Mouse (Mus musculus) midbrain, embryonic 11.5 days (tissue): ENCODE results near the gene Fank1. TPM values are rescaled to one million over a fixed set of nuclear protein-coding genes. Genes with fewer than 3 reads are reported as not detected.

Source experiments
- ATAC-seq: fragments of 200-750 bp; cut with Nextera tagmentation; 2 replicates; pipeline ENCODE4 v1.8.0; 2017; ENCODE audit warnings: moderate TSS enrichment, moderate library complexity; ENCODE audit not compliant: low FRiP score
- DNase-seq: peaks from one replicate; pipeline ENCODE4 v3.0.0; 2015; ENCODE audit warnings: low spot score; ENCODE audit errors: missing footprints
- H3K27ac ChIP-seq: fragments of 300-500 bp; sonication (generic); 2 replicates; pipeline ENCODE4 v1.5.1; 2014; ENCODE audit warnings: low read depth, low read length
- H3K27me3 ChIP-seq: fragments of 300-500 bp; sonication (generic); 2 replicates; pipeline ENCODE4 v1.6.1; 2014; ENCODE audit warnings: mild to moderate bottlenecking, low read length, moderate library complexity, mixed read lengths; ENCODE audit not compliant: control insufficient read depth, insufficient read depth
- H3K36me3 ChIP-seq: fragments of 300-500 bp; sonication (generic); 2 replicates; pipeline ENCODE4 v1.6.1; 2014; ENCODE audit warnings: mild to moderate bottlenecking, low read length, moderate library complexity, mixed read lengths; ENCODE audit not compliant: control insufficient read depth, insufficient read depth
- H3K4me1 ChIP-seq: fragments of 300-500 bp; sonication (generic); 2 replicates; pipeline ENCODE4 v1.6.1; 2014; ENCODE audit warnings: low read length; ENCODE audit not compliant: control insufficient read depth, insufficient read depth
- H3K4me2 ChIP-seq: fragments of 300-500 bp; sonication (generic); 2 replicates; pipeline ENCODE4 v1.6.1; 2014; ENCODE audit warnings: mild to moderate bottlenecking, moderate library complexity
- H3K4me3 ChIP-seq: fragments of 300-500 bp; sonication (generic); 2 replicates; pipeline ENCODE4 v1.5.1; 2014; ENCODE audit warnings: low read depth, low read length
- H3K9ac ChIP-seq: fragments of 300-500 bp; sonication (generic); 2 replicates; pipeline ENCODE4 v1.6.1; 2014; ENCODE audit warnings: low read length
- H3K9me3 ChIP-seq: fragments of 300-500 bp; sonication (generic); 2 replicates; pipeline ENCODE4 v1.6.1; 2016; ENCODE audit warnings: low read length; ENCODE audit not compliant: control insufficient read depth
- WGBS: fragments of 180-500 bp; shearing (Covaris S2); extraction: QIAGEN DNeasy Blood & Tissue Kit; methylation state at CpG from one replicate; pipeline ENCODE4 v1.1.7; 2014; 5-methylcytosine and 5-hydroxymethylcytosine counted together
- polyA plus RNA-seq: library from polyadenylated mRNA; unstranded; fragments of >200 nt; fragmentation: Nextera tagmentation; extraction: Ambion mirVana; gene quantifications from 2 replicates; pipeline ENCODE4 v1.2.1, GENCODE M21; 2014

The Fank1 gene
- polyA plus RNA-seq, 1 experiment from 2014 or later: 1.6 TPM

DNA sequence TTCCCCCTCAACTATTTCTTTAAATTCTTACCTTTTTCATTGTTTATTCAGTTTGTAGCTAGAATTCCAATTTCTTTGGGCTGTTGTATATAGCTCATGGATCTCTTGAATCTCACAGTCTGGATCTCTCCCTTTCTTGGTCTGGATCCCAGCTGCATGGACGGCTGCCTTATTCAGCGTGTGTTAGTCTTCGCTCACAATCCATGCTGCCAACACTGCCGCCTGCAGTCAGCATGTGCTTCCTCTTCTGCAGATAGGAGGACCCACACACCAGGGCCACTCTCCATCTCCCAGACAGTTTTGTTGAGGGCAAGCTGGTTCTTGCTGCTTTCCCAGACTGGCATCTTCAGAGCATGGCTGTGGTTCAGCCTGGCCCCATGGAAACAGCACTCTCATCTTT lies 62.9 kb downstream of the Fank1 start:
- H3K4me1 ChIP-seq: no peaks in the 10 kb centered on the region
- ATAC-seq (no peak), DNase-seq (no peak)
- no peaks in the 10 kb centered on the region for H3K36me3 ChIP-seq
- no peaks in the 10 kb centered on the region for H3K9me3 ChIP-seq
- H3K4me2 ChIP-seq: no peak overlapping the region
- H3K27ac ChIP-seq: no peak overlapping the region
- H3K27me3 ChIP-seq: no peaks in the 10 kb centered on the region
- no peak overlapping the region for H3K4me3 ChIP-seq
- WGBS: 84% methylated on average over 4 of the region's 4 CpGs
- no peak overlapping the region for H3K9ac ChIP-seq

DNA sequence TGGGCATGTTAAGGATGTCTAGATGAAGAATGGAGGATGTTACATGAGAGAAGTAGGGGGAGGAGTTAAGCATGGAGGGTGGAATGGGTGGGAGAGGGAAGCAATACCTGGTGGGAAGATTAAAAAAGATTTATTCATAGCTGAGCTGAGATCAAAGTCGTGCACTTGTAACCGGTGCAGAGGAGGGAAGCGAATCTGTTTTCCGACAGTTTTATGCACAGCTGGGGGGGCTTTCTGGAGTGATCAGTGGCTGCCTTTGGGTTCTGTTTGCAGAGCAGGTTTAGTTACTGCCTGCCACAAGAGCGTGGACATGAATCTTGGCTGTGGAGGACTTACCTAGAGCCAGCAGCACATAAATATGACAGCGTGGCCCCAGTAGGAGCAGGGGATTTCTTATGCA lies 65.4 kb downstream of the Fank1 start:
- no peak overlapping the region for H3K4me3 ChIP-seq
- WGBS: 74% methylated on average over 6 of the region's 6 CpGs
- H3K9ac ChIP-seq: no peak overlapping the region
- no peaks in the 10 kb centered on the region for H3K36me3 ChIP-seq
- DNase-seq (no peak), ATAC-seq (no peak)
- H3K27me3 ChIP-seq: no peaks in the 10 kb centered on the region
- H3K4me2 ChIP-seq: no peak overlapping the region
- no peaks in the 10 kb centered on the region for H3K4me1 ChIP-seq
- H3K27ac ChIP-seq: no peak overlapping the region
- H3K9me3 ChIP-seq: no peaks in the 10 kb centered on the region

DNA sequence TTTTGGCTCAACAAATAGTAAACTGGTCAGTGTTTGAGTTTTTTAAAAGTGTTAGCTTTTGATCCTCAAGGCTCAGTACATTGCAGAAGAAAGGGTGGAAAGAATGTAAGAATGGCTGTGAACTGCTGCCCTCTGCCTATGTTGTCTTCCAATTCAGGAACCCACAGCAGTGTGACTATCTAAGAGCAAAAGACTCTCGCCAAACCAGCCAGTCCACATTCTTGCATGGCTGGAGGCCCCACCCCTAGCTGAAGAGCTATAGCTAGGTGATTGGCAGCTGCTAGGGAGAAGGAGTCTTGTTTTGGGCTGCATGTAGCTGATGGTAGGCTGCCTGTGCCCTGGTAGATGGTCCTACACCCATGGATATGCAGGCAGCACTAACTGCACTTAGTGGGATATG lies 70.5 kb downstream of the Fank1 start:
- ATAC-seq (no peak), DNase-seq (no peak)
- Histone ChIP-seq H3K9me3 (no peaks in the 10 kb centered on the region), H3K4me3 (no peak overlapping the region), H3K36me3 (no peaks in the 10 kb centered on the region), H3K27ac (no peak overlapping the region), H3K4me1 (no peaks in the 10 kb centered on the region), H3K27me3 (no peaks in the 10 kb centered on the region), H3K4me2 (no peak overlapping the region), H3K9ac (no peak overlapping the region)
- WGBS: 27% methylated on average over 1 of the region's 1 CpGs

DNA sequence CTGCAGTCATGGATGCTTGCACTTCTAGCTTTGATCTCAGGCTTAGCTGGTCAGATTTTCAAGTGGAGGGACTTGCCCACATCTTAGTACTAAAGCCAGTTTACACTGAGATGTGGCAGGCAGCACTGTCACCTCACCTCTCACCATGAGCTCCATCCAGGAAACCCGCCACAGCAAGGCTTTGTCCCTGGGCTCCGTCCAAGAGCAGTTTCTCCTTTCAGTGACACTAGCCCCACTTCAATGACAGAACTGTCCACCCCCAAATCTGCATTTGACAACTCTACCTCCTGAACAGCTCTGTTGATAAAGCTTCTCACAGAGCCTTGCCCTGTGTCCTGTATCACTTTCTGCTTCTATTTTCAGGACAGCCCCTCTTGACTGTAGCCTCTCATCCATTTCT lies 71.5 kb downstream of the Fank1 start:
- 32% methylated on average over 2 of the region's 2 CpGs for WGBS
- no peak overlapping the region for H3K9ac ChIP-seq
- H3K9me3 ChIP-seq: no peaks in the 10 kb centered on the region

DNA sequence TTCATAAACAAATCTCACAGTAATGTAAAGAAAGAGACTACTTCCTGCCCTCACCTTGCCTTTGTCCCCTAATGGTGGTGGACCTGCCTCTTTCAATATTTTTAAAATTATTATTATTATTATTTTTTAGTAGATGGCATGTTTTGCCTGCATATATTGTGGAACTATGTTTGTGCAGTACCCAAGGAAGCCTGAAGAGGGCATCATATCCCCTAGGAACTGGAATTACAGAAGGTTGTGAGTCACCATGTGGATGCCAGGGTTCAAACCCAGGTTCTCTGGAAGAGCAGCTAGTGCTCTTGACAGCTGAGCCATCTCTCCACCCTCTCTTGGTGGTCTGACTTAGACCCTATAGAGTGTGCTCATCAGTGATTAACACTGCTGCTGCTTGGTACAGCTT lies 74.1 kb downstream of the Fank1 start:
- H3K9ac ChIP-seq: no peak overlapping the region
- H3K4me1 ChIP-seq: no peaks in the 10 kb centered on the region
- H3K4me3 ChIP-seq: no peak overlapping the region
- DNase-seq: no peak
- no peak for ATAC-seq
- H3K4me2 ChIP-seq: no peak overlapping the region
- H3K36me3 ChIP-seq: no peaks in the 10 kb centered on the region
- no peak overlapping the region for H3K27ac ChIP-seq
- no peaks in the 10 kb centered on the region for H3K9me3 ChIP-seq
- H3K27me3 ChIP-seq: no peaks in the 10 kb centered on the region

More for the DNA sequence above, 71.5 kb downstream of the Fank1 start:
- no peak for DNase-seq
- Histone ChIP-seq H3K4me2 (no peak overlapping the region), H3K27ac (no peak overlapping the region), H3K36me3 (no peaks in the 10 kb centered on the region), H3K4me3 (no peak overlapping the region), H3K4me1 (no peaks in the 10 kb centered on the region), H3K27me3 (no peaks in the 10 kb centered on the region)
- no peak for ATAC-seq

DNA sequence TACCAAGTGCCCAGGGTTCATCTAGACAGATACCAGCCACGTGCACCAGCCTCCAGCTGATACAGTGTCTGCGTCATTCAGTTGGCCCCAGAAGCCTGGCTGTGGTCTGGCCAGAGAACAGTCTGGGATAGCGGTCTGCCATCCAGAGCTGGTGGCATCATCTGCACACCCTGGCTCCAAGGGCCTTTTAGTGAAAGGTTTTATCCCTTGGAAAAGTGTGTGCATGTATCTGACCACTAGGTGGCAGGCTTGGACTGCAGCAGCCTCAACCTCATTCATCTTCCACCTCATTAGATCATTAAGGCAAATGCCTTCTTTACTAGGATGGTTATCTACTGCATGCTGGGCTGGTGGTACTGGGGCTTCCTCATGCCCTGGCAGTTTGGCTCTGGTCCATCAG lies 79.6 kb downstream of the Fank1 start:
- ATAC-seq: peak; percentile 54; the same call in 1 of the 2 replicates
- Histone ChIP-seq H3K27me3 (no peaks in the 10 kb centered on the region), H3K4me2 (no peak overlapping the region), H3K36me3 (no peaks in the 10 kb centered on the region), H3K9me3 (no peaks in the 10 kb centered on the region), H3K4me3 (no peak overlapping the region), H3K4me1 (no peaks in the 10 kb centered on the region), H3K27ac (no peak overlapping the region), H3K9ac (no peak overlapping the region)
- peak; percentile 97 for DNase-seq
- WGBS: 31% methylated on average over 3 of the region's 3 CpGs

DNA sequence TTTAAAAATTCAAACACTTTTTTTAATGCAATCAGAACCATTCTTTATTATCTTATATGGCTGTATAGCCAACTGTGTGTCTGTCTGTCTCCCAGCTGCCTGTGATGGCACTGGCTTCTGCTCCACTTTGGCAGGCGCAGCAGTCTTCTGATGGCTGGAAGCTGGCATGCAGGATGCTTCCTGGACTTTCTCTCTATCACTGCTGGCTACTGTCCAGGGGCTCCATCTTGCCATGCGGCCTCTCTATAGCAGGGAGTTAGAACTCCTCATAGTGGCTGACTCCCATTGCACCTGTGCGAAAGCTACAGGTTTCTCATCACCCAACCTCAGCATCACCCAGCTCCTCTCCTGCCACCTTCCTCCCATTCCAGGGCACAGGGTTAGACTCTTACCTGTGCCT lies 81.8 kb downstream of the Fank1 start:
- no peak overlapping the region for H3K4me3 ChIP-seq
- ATAC-seq (no peak), DNase-seq (no peak)
- no peaks in the 10 kb centered on the region for H3K27me3 ChIP-seq
- no peaks in the 10 kb centered on the region for H3K4me1 ChIP-seq
- H3K9ac ChIP-seq: no peak overlapping the region
- no peak overlapping the region for H3K27ac ChIP-seq
- no peaks in the 10 kb centered on the region for H3K9me3 ChIP-seq
- H3K36me3 ChIP-seq: no peaks in the 10 kb centered on the region
- H3K4me2 ChIP-seq: no peak overlapping the region
- WGBS: 92% methylated on average over 3 of the region's 3 CpGs

DNA sequence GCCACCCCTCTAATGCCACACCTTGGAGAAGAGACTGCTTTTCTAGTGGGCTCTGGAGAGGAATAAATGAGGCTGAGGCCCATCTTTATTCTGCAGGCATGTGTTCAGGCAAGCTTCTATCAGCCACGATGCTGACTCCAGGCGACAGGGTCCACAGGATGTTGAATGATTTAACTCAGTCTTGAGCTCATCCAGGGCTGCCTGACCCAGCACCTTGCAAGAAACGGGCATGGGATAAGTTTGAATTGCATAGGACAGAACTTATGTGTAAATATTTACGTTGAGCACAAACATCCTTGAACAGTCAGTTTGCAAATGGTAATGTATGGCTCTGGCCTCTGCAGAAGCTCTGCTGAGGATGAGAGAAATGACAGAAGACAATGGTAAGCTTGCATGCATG lies 82.9 kb downstream of the Fank1 start:
- Histone ChIP-seq H3K4me3 (no peak overlapping the region), H3K4me1 (no peaks in the 10 kb centered on the region), H3K36me3 (no peaks in the 10 kb centered on the region), H3K9me3 (no peaks in the 10 kb centered on the region), H3K27ac (no peak overlapping the region), H3K27me3 (no peaks in the 10 kb centered on the region), H3K4me2 (no peak overlapping the region), H3K9ac (no peak overlapping the region)
- no peak for DNase-seq
- WGBS: 85% methylated on average over 4 of the region's 4 CpGs
- no peak for ATAC-seq

DNA sequence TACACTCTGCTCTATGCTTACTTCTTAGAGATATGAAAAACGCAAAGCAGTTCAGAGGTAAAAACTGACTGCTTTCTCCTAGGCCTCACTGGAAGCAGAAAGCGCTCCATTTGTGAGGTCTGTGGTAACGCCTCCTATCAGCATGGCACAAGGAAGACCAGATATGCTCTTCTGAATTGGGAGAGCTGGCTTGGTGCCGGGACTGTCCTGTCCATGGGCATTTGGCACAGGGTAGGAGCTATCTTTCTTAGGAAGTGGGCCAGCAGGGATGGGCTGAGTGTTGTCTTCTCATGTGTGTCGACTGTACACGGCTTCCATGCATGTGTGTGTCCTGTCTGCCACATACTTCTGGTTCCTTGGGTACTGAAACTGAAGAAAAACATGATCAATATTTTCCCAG lies 85.6 kb downstream of the Fank1 start:
- 91% methylated on average over 6 of the region's 6 CpGs for WGBS
- Histone ChIP-seq H3K36me3 (no peaks in the 10 kb centered on the region), H3K27me3 (no peaks in the 10 kb centered on the region), H3K4me1 (no peaks in the 10 kb centered on the region), H3K4me3 (no peak overlapping the region), H3K9me3 (no peaks in the 10 kb centered on the region), H3K9ac (no peak overlapping the region), H3K27ac (no peak overlapping the region), H3K4me2 (no peak overlapping the region)
- DNase-seq: peak; percentile 45
- ATAC-seq: no peak

DNA sequence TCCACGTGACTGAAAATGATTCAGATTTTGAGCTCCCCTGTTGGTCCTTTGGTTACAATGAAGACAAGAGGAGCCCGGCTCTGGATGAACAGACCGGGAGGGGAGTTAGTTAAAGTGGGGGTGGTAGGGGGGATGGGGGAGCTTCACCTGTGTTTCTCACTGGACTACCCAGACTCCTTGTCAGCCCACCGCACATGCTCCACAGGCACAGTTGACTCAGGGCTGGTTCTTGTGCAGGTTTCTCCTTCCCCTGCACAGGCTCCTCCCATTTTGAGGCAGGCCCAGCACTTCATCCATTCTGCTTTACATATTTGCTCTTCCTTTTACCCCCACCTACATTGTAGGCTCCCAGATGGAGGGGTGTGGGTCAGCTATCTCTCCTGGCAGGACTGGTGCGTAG lies 86.1 kb downstream of the Fank1 start:
- no peak overlapping the region for H3K27ac ChIP-seq
- no peaks in the 10 kb centered on the region for H3K9me3 ChIP-seq
- no peak overlapping the region for H3K9ac ChIP-seq
- ATAC-seq (no peak), DNase-seq (peak; percentile 17)
- H3K27me3 ChIP-seq: no peaks in the 10 kb centered on the region
- WGBS: 92% methylated on average over 5 of the region's 5 CpGs
- no peak overlapping the region for H3K4me2 ChIP-seq
- no peaks in the 10 kb centered on the region for H3K4me1 ChIP-seq
- H3K36me3 ChIP-seq: no peaks in the 10 kb centered on the region
- no peak overlapping the region for H3K4me3 ChIP-seq
